Mouse (Mus musculus): ENCODE measurements around the gene Adipor2. TPM values are rescaled to one million over a fixed set of nuclear protein-coding genes. Genes with fewer than 3 reads are reported as not detected.
"Not testable (repeated sequence)": the region's sequence is repeated elsewhere in the genome, so short reads cannot be mapped to it uniquely, and the experiment has no call there.

Gene Adipor2
- polyA plus RNA-seq, 1 experiment = 21.4 TPM

DNA sequence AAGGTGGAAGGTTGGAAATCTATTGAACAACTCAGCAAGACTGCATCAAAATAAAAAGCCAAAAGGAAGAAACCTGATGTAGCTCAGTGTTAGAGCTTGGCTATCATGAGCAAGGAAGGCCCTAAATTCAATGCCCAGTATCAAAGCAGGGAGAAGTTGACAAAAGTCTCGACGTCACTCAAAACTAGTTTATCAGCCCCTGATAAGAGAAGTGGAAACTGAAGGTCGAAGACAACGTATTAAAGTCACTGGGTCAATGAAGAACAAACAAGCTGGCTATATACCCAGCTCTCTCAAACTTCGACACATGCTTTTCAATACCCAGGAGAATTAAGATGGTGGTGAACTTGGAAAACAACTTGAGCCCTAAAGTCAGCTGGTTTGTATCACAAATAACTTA is 45.3 kb downstream of the Adipor2 start:
- TF ChIP-seq CTCF (IDR thresholded peaks at IDR 0.05; ENCODE audit: extremely low read depth, insufficient read depth, insufficient read length, insufficient replicate concordance) (no peak), POLR2A (IDR thresholded peaks at IDR 0.05; ENCODE audit: low read depth, low read length) (no peak)
- WGBS = 74% methylated on average over 5 of the region's 5 CpGs
- DNase-seq (ENCODE audit: low read depth in 1 of 2, low spot score in 2 of 2) = no peak
- Histone ChIP-seq H3K4me1 (ENCODE audit: control insufficient read depth, insufficient read depth, insufficient read length) (no peaks in the 10 kb centered on the region; the same call in 1 of the 2 replicates), H3K27ac (ENCODE audit: insufficient read depth, low read length) (no peak overlapping the region), H3K36me3 (ENCODE audit: control insufficient read depth, insufficient read depth, low read length) (peaks cover 9% of the 10 kb centered on the region; the same call in 1 of the 2 replicates), H3K4me3 (ENCODE audit: extremely low read depth, insufficient read depth, insufficient read length) (no peak overlapping the region), H3K27me3 (ENCODE audit: control insufficient read depth, insufficient read depth, low read length) (no peaks in the 10 kb centered on the region)

DNA sequence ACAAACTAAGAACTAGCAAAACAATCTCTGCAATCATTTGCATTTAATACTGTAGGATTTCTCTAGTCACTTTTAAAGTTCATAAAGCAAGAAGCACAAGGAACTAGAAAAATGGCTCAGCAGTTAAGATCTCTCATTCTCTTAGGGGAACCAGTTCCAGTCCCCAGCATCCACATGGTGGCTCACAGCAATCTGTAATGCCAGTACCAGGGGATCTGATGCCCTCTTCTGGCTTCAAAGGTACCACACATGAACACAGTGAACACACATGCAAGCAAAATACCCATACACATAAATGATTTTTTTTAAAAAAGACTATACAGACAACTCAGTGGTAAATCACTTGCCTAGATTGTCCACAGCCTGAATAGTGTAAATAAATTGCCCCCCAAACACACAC is 45.9 kb downstream of the Adipor2 start:
- Histone ChIP-seq H3K36me3 (ENCODE audit: control insufficient read depth, insufficient read depth, low read length) (peaks cover 9% of the 10 kb centered on the region; the same call in 1 of the 2 replicates), H3K4me3 (ENCODE audit: extremely low read depth, insufficient read depth, insufficient read length) (no peak overlapping the region), H3K4me1 (ENCODE audit: control insufficient read depth, insufficient read depth, insufficient read length) (no peaks in the 10 kb centered on the region; the same call in 1 of the 2 replicates), H3K27me3 (ENCODE audit: control insufficient read depth, insufficient read depth, low read length) (no peaks in the 10 kb centered on the region), H3K27ac (ENCODE audit: insufficient read depth, low read length) (no peak overlapping the region)
- TF ChIP-seq CTCF (IDR thresholded peaks at IDR 0.05; ENCODE audit: extremely low read depth, insufficient read depth, insufficient read length, insufficient replicate concordance) = no peak
- no peak for TF ChIP-seq POLR2A (IDR thresholded peaks at IDR 0.05; ENCODE audit: low read depth, low read length)
- no peak for DNase-seq (ENCODE audit: low read depth in 1 of 2, low spot score in 2 of 2)

DNA sequence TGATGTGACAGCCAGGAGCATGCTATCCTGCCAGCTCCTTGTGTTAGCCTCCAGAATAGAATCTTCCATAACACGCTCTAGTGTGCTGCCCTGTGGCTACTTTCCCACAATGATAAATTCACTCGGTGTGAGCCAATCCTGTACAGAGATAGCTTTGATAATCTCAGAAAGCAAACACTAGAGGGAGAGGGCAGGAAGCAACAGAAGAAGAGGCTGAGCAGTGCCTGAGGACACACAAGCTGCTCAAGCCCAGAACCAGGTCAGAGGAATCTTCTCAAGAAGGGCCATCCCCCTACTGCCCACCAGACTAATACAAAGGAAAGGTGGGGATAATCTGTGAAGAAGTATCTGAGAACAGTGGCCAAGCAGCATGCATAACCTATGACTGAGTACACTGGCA is 50.1 kb downstream of the Adipor2 start:
- no peaks in the 10 kb centered on the region; the same call in 1 of the 2 replicates for H3K4me1 ChIP-seq (ENCODE audit: control insufficient read depth, insufficient read depth, insufficient read length)
- H3K36me3 ChIP-seq (ENCODE audit: control insufficient read depth, insufficient read depth, low read length) = peaks cover 21% of the 10 kb centered on the region
- H3K27me3 ChIP-seq (ENCODE audit: control insufficient read depth, insufficient read depth, low read length) = no peaks in the 10 kb centered on the region
- WGBS = 79% methylated on average over 2 of the region's 2 CpGs
- no peak overlapping the region for H3K27ac ChIP-seq (ENCODE audit: insufficient read depth, low read length)
- no peak overlapping the region for H3K4me3 ChIP-seq (ENCODE audit: extremely low read depth, insufficient read depth, insufficient read length)
- no peak for DNase-seq (ENCODE audit: low read depth in 1 of 2, low spot score in 2 of 2)
- TF ChIP-seq POLR2A (IDR thresholded peaks at IDR 0.05; ENCODE audit: low read depth, low read length) = no peak
- TF ChIP-seq CTCF (IDR thresholded peaks at IDR 0.05; ENCODE audit: extremely low read depth, insufficient read depth, insufficient read length, insufficient replicate concordance) = no peak

DNA sequence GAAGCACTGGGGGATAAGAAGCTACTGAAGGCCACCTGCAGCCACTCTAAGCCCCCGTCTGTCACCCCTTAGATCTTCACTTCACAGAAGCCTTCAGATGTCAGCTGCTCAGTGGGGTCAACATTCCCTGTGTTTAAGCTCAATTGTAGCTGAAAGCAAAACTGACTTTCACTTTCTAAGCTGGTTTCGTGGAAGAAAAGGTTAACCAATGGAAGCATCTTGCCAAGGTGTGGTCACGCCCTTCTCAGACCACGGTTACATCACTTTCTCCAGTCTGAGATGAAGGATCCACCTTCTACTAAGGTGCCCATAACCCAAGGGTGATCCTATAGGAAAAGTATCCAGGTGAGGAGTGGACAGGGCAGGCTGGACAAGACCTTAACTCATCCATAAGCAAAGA is 50.7 kb downstream of the Adipor2 start:
- not testable (repeated sequence) for H3K4me3 ChIP-seq (ENCODE audit: extremely low read depth, insufficient read depth, insufficient read length); H3K27me3 ChIP-seq (ENCODE audit: control insufficient read depth, insufficient read depth, low read length); H3K4me1 ChIP-seq (ENCODE audit: control insufficient read depth, insufficient read depth, insufficient read length); H3K27ac ChIP-seq (ENCODE audit: insufficient read depth, low read length); DNase-seq (ENCODE audit: low read depth in 1 of 2, low spot score in 2 of 2)
- H3K36me3 ChIP-seq (ENCODE audit: control insufficient read depth, insufficient read depth, low read length) = peaks cover 22% of the 10 kb centered on the region
- WGBS = 50% methylated on average over 4 of the region's 4 CpGs

DNA sequence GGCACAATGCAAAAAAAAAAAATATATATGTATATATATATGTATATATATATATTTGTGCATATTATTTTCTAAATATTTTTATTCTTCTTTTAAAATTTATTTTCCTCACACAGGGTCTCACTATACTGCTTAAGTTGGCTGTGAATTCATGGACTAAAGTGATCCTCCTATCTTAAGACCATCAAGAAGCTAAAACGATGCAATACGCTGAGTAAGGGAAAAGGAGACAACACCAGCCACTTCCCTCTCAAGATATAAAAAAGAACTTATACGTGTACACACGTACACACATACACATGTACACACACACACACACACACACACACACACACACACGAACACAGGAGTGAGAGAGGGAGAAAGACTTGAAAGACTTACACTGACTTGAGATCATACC is 53.9 kb downstream of the Adipor2 start:
- no peaks in the 10 kb centered on the region for H3K27me3 ChIP-seq (ENCODE audit: control insufficient read depth, insufficient read depth, low read length)
- no peaks in the 10 kb centered on the region; the same call in 1 of the 2 replicates for H3K4me1 ChIP-seq (ENCODE audit: control insufficient read depth, insufficient read depth, insufficient read length)
- H3K4me3 ChIP-seq (ENCODE audit: extremely low read depth, insufficient read depth, insufficient read length) = no peak overlapping the region
- 85% methylated on average over 5 of the region's 5 CpGs for WGBS
- DNase-seq (ENCODE audit: low read depth in 1 of 2, low spot score in 2 of 2) = no peak
- no peak overlapping the region for H3K27ac ChIP-seq (ENCODE audit: insufficient read depth, low read length)
- TF ChIP-seq POLR2A (IDR thresholded peaks at IDR 0.05; ENCODE audit: low read depth, low read length) (no peak), CTCF (IDR thresholded peaks at IDR 0.05; ENCODE audit: extremely low read depth, insufficient read depth, insufficient read length, insufficient replicate concordance) (no peak)
- peaks cover 26% of the 10 kb centered on the region for H3K36me3 ChIP-seq (ENCODE audit: control insufficient read depth, insufficient read depth, low read length)

DNA sequence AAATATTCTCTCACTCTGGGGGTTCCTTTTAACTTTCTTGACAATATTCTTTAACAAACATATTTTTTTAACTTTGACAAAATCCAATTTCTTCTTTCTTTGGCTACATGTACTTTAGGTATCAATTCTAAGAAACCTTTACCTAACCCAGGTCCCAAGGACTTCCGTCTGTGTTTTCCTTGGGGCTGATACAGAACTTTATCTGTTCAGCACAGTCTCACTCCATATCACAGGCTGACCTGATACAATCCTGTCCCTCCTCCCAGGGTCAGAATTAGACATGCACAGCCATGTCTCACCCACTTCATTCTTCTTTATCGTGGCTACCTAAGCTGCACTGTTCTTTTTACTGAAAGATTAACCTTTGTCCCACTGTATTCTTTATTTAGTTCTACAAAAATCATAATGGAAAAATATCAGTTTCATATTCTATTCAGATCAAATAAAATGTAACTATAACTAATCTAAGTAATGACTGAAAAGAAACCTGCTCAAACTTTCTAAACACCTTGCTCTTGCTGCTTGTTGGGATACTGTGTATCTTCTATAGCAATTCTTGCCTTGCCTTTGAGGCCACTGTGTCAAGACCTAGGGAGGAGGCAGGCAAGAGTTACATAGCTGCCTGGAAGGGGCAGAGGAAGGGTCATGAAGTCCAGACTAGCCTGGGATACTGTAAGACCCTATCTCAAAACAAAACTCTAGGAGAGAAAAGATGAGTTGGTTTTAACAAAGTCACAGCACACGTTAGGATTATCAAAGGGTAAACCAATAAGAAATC is 56.4 kb downstream of the Adipor2 start:
- H3K27ac ChIP-seq (ENCODE audit: insufficient read depth, low read length) = no peak overlapping the region

DNA sequence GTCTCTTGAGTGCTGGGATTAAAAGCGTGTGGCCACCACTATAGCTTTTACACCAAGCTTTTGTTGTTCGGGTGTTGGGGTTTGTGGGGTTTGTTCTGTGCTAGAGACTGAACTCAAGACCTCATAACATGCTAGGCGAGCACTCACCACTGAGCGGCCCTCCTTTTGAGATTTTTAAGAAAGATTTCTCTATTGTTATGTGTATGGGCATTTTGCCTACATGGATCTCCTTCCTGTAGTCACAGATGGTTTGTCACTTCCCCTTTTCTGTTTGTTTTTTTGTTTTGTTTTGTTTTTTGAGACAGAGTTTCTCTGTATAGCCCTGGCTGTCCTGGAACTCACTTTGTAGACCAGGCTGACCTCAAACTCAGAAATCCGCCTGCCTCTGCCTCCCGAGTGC is 57.3 kb downstream of the Adipor2 start:
- 79% methylated on average over 6 of the region's 6 CpGs for WGBS
- not testable (repeated sequence) for DNase-seq (ENCODE audit: low read depth in 1 of 2, low spot score in 2 of 2); H3K27ac ChIP-seq (ENCODE audit: insufficient read depth, low read length); H3K4me1 ChIP-seq (ENCODE audit: control insufficient read depth, insufficient read depth, insufficient read length); H3K4me3 ChIP-seq (ENCODE audit: extremely low read depth, insufficient read depth, insufficient read length); H3K27me3 ChIP-seq (ENCODE audit: control insufficient read depth, insufficient read depth, low read length)
- peaks cover 41% of the 10 kb centered on the region for H3K36me3 ChIP-seq (ENCODE audit: control insufficient read depth, insufficient read depth, low read length)

More for the DNA sequence above, 56.4 kb downstream of the Adipor2 start:
- H3K4me1 ChIP-seq (ENCODE audit: control insufficient read depth, insufficient read depth, insufficient read length) = no peaks in the 10 kb centered on the region
- H3K27me3 ChIP-seq (ENCODE audit: control insufficient read depth, insufficient read depth, low read length) = no peaks in the 10 kb centered on the region
- no peak for DNase-seq (ENCODE audit: low read depth in 1 of 2, low spot score in 2 of 2)
- H3K36me3 ChIP-seq (ENCODE audit: control insufficient read depth, insufficient read depth, low read length) = peaks cover 34% of the 10 kb centered on the region
- H3K4me3 ChIP-seq (ENCODE audit: extremely low read depth, insufficient read depth, insufficient read length) = no peak overlapping the region
- 87% methylated on average over 3 of the region's 3 CpGs for WGBS
- TF ChIP-seq CTCF (IDR thresholded peaks at IDR 0.05; ENCODE audit: extremely low read depth, insufficient read depth, insufficient read length, insufficient replicate concordance) (no peak), POLR2A (IDR thresholded peaks at IDR 0.05; ENCODE audit: low read depth, low read length) (no peak)

Measured in spleen, adult 2 months (tissue).